Comparison of ENCODE assay signal across 21 mouse cellular contexts in genomic region chr11:43174359-43175116, GRCm38 (mm10). TPM values are rescaled to one million over a fixed set of nuclear protein-coding genes. Genes with fewer than 3 reads are reported as not detected.
DNase-seq lines count a peak whose midpoint lies in the region; ATAC-seq lines count a peak whose summit lies in the region.
"Had no signal": no experiment of that assay in that cellular context is flagged by ENCODE, and none has a peak within 500 bp of the region (broad histone marks: within the 10 kb centered on the region; RNA-seq: fewer than 3 reads in every experiment).

No protein-coding gene starts in this region.

- WGBS in intestine, embryonic 14.5 days = 76% methylated on average over 6 of the region's 6 CpGs
- WGBS in midbrain, embryonic 13.5 days = 86% methylated on average over 6 of the region's 6 CpGs

- H3K9ac ChIP-seq in intestine, embryonic 14.5 days (ENCODE audit: low read length) = no peak overlapping the region
- no peak overlapping the region for H3K9ac ChIP-seq in midbrain, embryonic 13.5 days (replicated peaks)
- H3K9ac ChIP-seq: kidney, embryonic 15.5 days; liver, postnatal 0 days; midbrain, embryonic 12.5 days had no signal

- no peak overlapping the region for H3K27ac ChIP-seq in intestine, embryonic 14.5 days (ENCODE audit: low read depth)
- no peak overlapping the region for H3K27ac ChIP-seq in midbrain, embryonic 13.5 days
- H3K27ac ChIP-seq: kidney, embryonic 15.5 days; midbrain, embryonic 12.5 days had no signal

- H3K27me3 ChIP-seq in intestine, embryonic 14.5 days (replicated peaks; ENCODE audit: control insufficient read depth, insufficient read depth, low read length) = no peaks in the 10 kb centered on the region
- no peaks in the 10 kb centered on the region for H3K27me3 ChIP-seq in splenic B cell, adult 2 months (ENCODE audit: control insufficient read depth, insufficient read depth, low read length, poor library complexity, severe bottlenecking)
- H3K27me3 ChIP-seq in midbrain, embryonic 13.5 days = no peaks in the 10 kb centered on the region
- H3K27me3 ChIP-seq: kidney, embryonic 15.5 days; midbrain, embryonic 12.5 days had no signal

- H3K4me2 ChIP-seq in intestine, embryonic 14.5 days (ENCODE audit: low read length) = no peak overlapping the region
- H3K4me2 ChIP-seq in midbrain, embryonic 13.5 days (replicated peaks) = no peak overlapping the region
- H3K4me2 ChIP-seq: heart, embryonic 11.5 days; kidney, embryonic 15.5 days; midbrain, embryonic 12.5 days had no signal

- peak; percentile 27; the same call in 1 of the 2 replicates for ATAC-seq in intestine, embryonic 14.5 days (replicated peaks; ENCODE audit: low FRiP score, low TSS enrichment, low read depth)
- ATAC-seq in midbrain, embryonic 13.5 days = no peak
- ATAC-seq: hindbrain, embryonic 16.5 days; liver, postnatal 0 days had no signal

- DNase-seq in 416B (ENCODE audit: low read depth) = peak; percentile 2
- peak; percentile 2 for DNase-seq in NIH3T3 (ENCODE audit: low read depth)
- no peak for DNase-seq in intestine, embryonic 14.5 days (ENCODE audit: low spot score)
- DNase-seq in splenic B cell, adult 2 months (ENCODE audit: low read depth, low spot score) = peak; percentile 4
- DNase-seq in retina, embryonic 14.5 days (ENCODE audit: low spot score) = no peak
- DNase-seq in gastrocnemius, adult 8-10 months (ENCODE audit: low spot score in 2 of 2) = no peak
- no peak for DNase-seq in gastrocnemius, postnatal 14 days
- DNase-seq: adrenal gland, postnatal 10 days; cerebellum, adult 2 months; gastrocnemius, postnatal 25 days; heart, postnatal 14 days; layer of hippocampus, postnatal 36 days; liver; liver, postnatal 0 days; lung, postnatal 4 days had no signal

- no peak overlapping the region for H3K4me3 ChIP-seq in intestine, embryonic 14.5 days (ENCODE audit: low read depth, low read length)
- H3K4me3 ChIP-seq in midbrain, embryonic 13.5 days (replicated peaks) = no peak overlapping the region
- H3K4me3 ChIP-seq: kidney, embryonic 15.5 days; midbrain, embryonic 12.5 days had no signal

- intact Hi-C loops in gastrocnemius, postnatal 14 days (cut with DNase I; ENCODE audit: low total_unique reads) = no loop called here

- no peaks in the 10 kb centered on the region for H3K4me1 ChIP-seq in intestine, embryonic 14.5 days (replicated peaks; ENCODE audit: control insufficient read depth, insufficient read depth, low read length)
- H3K4me1 ChIP-seq in midbrain, embryonic 13.5 days (replicated peaks) = no peaks in the 10 kb centered on the region
- H3K4me1 ChIP-seq: kidney, embryonic 15.5 days; midbrain, embryonic 12.5 days had no signal

- no peaks in the 10 kb centered on the region for H3K36me3 ChIP-seq in intestine, embryonic 14.5 days (ENCODE audit: control insufficient read depth, insufficient read depth, low read length)
- H3K36me3 ChIP-seq in splenic B cell, adult 2 months (ENCODE audit: control insufficient read depth, insufficient read depth, low read length, poor library complexity, severe bottlenecking) = no peaks in the 10 kb centered on the region
- no peaks in the 10 kb centered on the region for H3K36me3 ChIP-seq in midbrain, embryonic 13.5 days
- H3K36me3 ChIP-seq: kidney, embryonic 15.5 days; midbrain, embryonic 12.5 days had no signal

- H3K9me3 ChIP-seq in intestine, embryonic 14.5 days (ENCODE audit: control insufficient read depth, low read length) = no peaks in the 10 kb centered on the region
- H3K9me3 ChIP-seq in midbrain, embryonic 13.5 days = no peaks in the 10 kb centered on the region
- H3K9me3 ChIP-seq: kidney, embryonic 15.5 days; midbrain, embryonic 12.5 days had no signal

RNA-seq across cellular contexts. Expression of gene Atp10b, which starts 24.9 kb away (rescaled TPM):
- 1.5 and 1.7 TPM in 2 replicates for polyA plus RNA-seq in intestine, embryonic 14.5 days (2014; fragmentation: Nextera tagmentation; extraction: Ambion mirVana)
- 0.08 and 0.18 TPM in 2 replicates for polyA plus RNA-seq in midbrain, embryonic 13.5 days (2015; fragmentation: Nextera tagmentation; extraction: Ambion mirVana)
- total RNA-seq in gastrocnemius, adult 8-10 months (2022) = not detected
- under 1 TPM; 0.02 to 0.14 TPM for total RNA-seq in gastrocnemius, postnatal 14 days (2021)
- total RNA-seq: gastrocnemius, postnatal 25 days had no signal
- polyA plus RNA-seq: heart, embryonic 11.5 days; liver, postnatal 0 days; spleen, adult 2 months had no signal

Comparison
In these comparisons a context has a peak if more than half of its experiments do, and no peak if none do; other contexts are left out.
1. DNase-seq: peak in 416B (single experiment), NIH3T3 (single experiment) and splenic B cell, adult 2 months (single experiment); none in intestine, embryonic 14.5 days (single experiment), retina, embryonic 14.5 days (single experiment), gastrocnemius, adult 8-10 months (0 of 2) and gastrocnemius, postnatal 14 days (single experiment).